Mouse (Mus musculus): ENCODE results near the gene Gucy1b2.

Gene Gucy1b2

GRCm38 (mm10) chr14:62456239-62456747, at the start of gene Gucy1b2:
TSS of gene Gucy1b2 (minus strand) at chr14:62456289.
- no peak for DNase-seq (ENCODE audit: low spot score in 2 of 2)

GRCm38 (mm10) chr14:62497391-62497790, 41.3 kb upstream of the Gucy1b2 start:
- DNase-seq (ENCODE audit: low spot score in 2 of 2): no peak

DNA sequence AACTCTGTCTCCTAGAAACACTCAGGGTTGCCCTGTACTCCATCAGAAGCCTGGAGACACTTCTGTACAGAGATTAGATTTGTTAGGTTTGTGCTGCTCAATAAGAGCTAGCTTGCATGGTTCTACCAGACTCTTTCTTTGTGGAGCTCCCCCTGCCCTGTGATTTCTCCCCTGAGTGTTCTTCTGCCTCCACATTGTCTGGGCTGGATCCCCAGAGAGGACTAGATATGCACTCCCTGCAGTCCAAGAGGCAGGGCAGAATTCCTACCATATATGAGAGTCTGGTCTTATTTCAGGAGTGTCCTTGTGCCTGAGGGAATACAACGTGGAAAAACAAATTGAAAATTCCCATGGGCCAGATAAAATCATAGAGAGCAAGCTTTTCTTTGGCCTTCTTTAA, 40.4 kb upstream of the Gucy1b2 start:
- no peak for DNase-seq (ENCODE audit: low spot score in 2 of 2)

DNA sequence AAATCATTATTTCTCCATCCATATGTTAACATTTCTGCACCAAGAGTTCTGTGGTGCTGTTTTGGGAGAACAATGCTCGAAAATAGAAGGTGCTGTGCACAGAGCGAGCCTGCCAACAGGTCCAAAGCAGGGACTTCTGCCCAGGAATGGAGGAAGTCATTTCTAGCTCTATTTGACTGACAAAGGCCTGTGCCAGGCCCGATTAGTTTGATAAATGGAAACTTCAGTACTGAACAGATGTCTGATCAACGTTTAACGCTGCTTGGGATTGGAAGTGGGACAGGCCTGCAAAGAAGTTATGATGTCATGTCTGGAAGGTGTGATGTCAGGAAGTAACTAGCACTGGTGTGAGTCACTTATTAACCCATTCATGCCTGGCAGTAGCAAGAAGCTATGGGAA, 37.4 kb upstream of the Gucy1b2 start:
- no peak for DNase-seq (ENCODE audit: low spot score in 2 of 2)

DNA sequence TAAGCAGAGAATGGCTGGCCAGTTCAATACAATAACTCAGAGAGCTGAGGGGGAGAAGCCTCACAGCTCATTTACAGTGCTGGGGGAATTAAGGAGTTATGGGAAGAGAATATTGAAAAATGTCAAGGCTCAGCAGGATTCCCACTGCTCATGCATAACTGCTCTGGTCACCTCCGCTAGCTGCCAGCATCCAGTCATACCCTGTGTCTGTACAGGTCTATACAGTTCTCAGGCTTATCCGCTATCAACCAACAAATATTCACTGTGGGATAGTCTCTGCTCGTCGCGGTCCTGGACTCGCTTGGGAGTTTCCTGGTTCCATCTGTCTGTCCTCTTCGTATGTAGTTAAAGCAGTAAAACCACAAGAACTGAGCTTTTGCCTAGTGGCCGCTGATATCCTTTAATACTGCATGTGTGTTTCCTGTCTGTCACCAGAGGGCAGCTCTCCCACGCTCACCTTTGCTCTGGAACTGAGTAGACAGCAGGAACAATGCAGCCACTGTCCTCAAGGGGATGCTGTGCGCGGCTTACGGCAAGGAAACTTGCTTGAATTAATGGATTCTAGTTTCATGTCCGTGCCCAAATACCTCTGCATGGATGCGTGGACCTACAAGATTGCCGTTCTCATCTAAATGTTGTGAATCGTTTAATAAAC, 36.2 kb upstream of the Gucy1b2 start:
- peak; percentile 62 to 69 for DNase-seq (ENCODE audit: low spot score in 2 of 2)

DNA sequence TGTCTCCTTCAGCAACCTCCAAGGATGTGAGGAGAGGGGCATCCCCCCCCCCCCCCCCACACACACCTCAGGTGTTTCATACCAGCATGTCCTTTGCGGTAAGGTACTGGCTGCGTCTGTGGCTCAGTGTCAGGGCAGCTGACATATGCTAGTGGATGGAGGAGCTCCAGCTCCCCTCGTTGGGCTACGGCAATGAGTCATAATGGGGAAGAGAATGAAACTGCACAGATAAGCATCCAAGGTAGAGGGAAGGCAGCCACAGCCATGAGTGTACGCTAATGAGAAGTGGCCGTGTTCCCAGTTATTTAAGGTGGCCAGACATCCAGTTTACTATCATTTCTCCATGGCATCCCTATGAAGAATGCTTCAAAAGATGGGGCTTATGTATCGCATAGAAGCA, 32.2 kb upstream of the Gucy1b2 start:
- DNase-seq (ENCODE audit: low spot score in 2 of 2): no peak

DNA sequence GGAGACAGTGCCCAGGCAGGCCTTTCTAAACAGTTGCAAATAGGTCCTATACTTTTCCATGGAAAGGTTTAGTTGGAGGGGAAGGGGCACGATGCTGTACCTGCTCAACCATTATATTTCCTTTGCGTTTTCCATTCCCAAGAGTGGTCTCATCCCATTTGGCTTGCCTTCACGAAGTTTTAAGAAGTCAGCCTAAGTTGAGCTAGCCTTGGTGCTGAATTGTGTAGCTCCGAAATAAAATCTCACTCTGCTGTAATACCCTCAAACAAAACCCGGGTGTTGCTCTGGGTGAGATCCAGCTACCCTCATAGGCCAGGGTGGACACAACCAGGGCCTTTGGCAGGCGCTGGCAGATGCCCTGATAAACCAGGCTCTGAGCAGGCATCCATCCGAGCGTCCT, 25.3 kb upstream of the Gucy1b2 start:
- DNase-seq (ENCODE audit: low spot score in 2 of 2): no peak

DNA sequence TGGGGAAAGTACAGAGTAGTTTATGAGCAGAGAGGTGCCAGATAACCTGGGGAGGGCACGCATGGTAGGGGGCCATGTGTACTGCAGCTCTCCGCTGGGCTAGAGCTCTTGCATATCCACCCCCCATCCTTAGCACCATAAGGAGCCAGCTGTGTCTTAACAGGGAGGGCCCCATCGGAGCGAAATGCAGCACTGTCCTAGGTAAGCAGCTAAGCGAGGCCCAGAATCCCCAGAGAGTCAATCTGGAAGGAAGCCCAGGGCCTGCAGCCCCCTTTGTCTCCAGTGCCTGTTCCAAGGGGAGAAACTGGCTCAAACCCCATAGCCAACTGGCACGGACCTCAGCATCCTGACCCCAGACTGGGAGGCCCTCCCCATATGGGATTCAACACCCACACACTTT, 23.3 kb upstream of the Gucy1b2 start:
- DNase-seq (ENCODE audit: low spot score in 2 of 2): no peak

GRCm38 (mm10) chr14:62474481-62474880, 18.4 kb upstream of the Gucy1b2 start:
- no peak for DNase-seq (ENCODE audit: low spot score in 2 of 2)

DNA sequence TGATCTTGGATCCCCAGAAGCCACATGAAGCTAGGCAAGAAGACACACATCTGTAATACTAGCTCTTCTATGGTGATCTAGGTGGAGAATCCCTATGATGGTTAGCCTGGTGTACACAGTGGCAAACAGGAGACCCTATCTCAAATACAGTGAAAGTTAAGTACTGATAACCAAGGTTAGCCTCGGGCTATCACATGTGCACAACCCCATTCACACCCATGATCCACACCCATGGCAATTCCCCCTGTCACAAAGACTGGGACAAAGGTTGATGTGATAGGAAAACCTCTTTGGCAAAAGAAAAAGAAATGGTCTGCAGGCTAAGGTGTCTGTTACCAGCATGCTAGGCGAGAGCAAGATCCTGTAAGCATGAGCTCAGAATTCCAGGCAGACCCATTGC, 16.0 kb upstream of the Gucy1b2 start:
- DNase-seq (ENCODE audit: low spot score in 2 of 2): no peak

DNA sequence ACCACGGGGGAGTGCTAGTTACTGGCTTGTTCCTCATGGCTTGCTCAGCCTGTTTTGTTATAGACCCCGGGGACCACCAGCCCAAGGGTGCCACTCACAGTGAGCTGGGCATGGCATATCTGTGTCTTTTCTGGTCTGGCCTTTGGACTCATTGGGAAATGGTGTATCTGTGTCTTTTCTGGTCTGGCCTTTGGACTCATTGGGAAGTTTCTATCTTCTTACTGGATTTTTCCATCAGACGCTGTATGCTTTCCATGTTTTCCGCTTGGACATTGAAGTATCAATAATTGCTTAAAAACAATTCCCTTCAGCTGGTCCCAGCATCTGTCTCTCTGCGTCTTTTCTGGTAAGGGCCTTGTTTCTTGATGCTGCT, 12.7 kb upstream of the Gucy1b2 start:
- no peak for DNase-seq (ENCODE audit: low spot score in 2 of 2)

GRCm38 (mm10) chr14:62468119-62468752, 12.1 kb upstream of the Gucy1b2 start:
- DNase-seq (ENCODE audit: low spot score in 2 of 2): no peak

DNA sequence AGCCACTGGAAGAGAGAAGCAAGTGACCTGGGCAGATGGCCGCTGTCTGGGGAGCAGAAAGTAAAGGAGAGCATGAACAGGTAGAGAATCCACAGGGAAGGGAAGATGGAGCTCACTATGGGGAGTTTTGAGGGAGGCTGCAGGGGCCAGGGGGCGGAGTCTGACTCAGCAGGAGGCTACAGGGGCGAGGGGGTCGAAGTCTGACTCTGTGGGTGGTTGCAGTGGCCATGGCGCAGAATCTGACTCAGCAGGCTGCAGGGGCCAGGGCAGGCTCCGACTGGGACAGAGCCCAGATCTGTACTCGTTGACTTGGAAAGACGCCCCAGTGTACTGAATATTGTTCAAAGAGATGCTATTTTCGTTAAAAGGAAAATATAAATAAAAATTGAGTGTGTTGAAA, 8.9 kb upstream of the Gucy1b2 start:
- DNase-seq (ENCODE audit: low spot score in 2 of 2): no peak

GRCm38 (mm10) chr14:62459541-62459940, 3.5 kb upstream of the Gucy1b2 start:
- DNase-seq (ENCODE audit: low spot score in 2 of 2): no peak

GRCm38 (mm10) chr14:62457420-62458181, 1.5 kb upstream of the Gucy1b2 start:
- DNase-seq (ENCODE audit: low spot score in 2 of 2): peak; percentile 81 to 93

- no peak for DNase-seq (ENCODE audit: low spot score in 2 of 2)
Observed at GRCm38 (mm10) chr14:62455570-62455879, 564 bp downstream of the Gucy1b2 start.

GRCm38 (mm10) chr14:62454760-62455569, 1.1 kb downstream of the Gucy1b2 start:
- DNase-seq (ENCODE audit: low spot score in 2 of 2): no peak

DNA sequence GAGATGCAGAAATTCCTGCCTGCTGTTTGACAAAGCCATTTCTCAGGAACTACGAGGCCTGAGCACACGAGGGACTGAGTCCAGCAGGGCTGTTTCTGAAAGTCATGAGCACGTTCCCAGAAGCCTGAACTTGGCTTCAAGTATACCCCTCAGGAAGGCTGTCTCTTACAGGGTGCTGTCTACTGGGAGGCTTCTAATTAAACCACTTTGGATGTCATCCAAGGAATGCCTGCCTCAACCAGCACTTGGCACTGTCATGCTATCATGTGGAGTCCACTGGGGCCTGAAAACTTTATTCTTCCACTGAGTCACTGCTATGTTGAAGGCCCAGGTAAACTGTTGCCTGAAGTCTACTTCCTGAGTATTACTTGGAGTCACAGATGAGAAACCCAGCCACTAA, 2.0 kb downstream of the Gucy1b2 start:
- no peak for DNase-seq (ENCODE audit: low spot score in 2 of 2)

DNA sequence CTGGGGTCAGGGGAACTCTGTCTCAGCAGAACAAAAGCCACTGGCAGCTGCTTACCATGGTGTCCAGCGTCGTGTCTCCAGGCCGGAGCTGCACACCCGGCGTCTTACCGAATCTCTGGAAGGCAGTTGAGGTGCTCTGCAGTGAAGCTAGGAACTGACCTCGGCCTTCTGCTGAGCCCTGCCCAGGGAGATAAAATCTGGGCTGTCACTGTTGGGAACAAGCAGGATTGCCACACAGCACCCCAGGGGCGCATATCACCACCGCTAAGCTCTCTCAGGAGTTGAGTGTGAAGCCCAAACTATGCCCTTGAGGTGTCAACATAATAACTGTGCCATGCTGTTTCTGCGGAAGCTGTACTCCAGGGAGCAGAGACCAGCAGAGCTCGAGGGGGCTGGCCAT, 2.8 kb downstream of the Gucy1b2 start:
- DNase-seq (ENCODE audit: low spot score in 2 of 2): no peak

GRCm38 (mm10) chr14:62450706-62451105, 5.4 kb downstream of the Gucy1b2 start:
- DNase-seq (ENCODE audit: low spot score in 2 of 2): no peak

- DNase-seq (ENCODE audit: low spot score in 2 of 2): no peak
Observed at GRCm38 (mm10) chr14:62447214-62447548, 8.9 kb downstream of the Gucy1b2 start.
